Mouse (Mus musculus) small intestine, adult 2 months (tissue): ENCODE measurements around the gene Cnot9. TPM values are rescaled to one million over a fixed set of nuclear protein-coding genes. Genes with fewer than 3 reads are reported as not detected.

ENCODE experiments used
- H3K27ac ChIP-seq: fragments of 200-500 bp; 2 replicates; pipeline ENCODE4 v1.5.1; 2012; ENCODE audit warnings: low read depth, low read length, control low read depth, inconsistent platforms; ENCODE audit not compliant: insufficient read depth
- H3K27me3 ChIP-seq: fragments of 200-500 bp; 2 replicates; pipeline ENCODE4 v1.6.1; 2012; ENCODE audit warnings: mild to moderate bottlenecking, moderate library complexity, low read length, inconsistent platforms; ENCODE audit not compliant: control insufficient read depth, insufficient read depth
- H3K36me3 ChIP-seq: fragments of 200-500 bp; 2 replicates; pipeline ENCODE4 v1.6.1; 2012; ENCODE audit warnings: mild to moderate bottlenecking, low read length, control low read depth, inconsistent platforms; ENCODE audit not compliant: control insufficient read depth, insufficient read depth
- H3K4me1 ChIP-seq: fragments of 200-500 bp; 2 replicates; pipeline ENCODE4 v1.6.1; 2012; ENCODE audit warnings: low read length, inconsistent platforms, mixed read lengths; ENCODE audit not compliant: control insufficient read depth, insufficient read depth, insufficient read length
- H3K4me3 ChIP-seq: fragments of 200-500 bp; 2 replicates; pipeline ENCODE4 v1.5.1; 2012; ENCODE audit warnings: low read depth, mild to moderate bottlenecking, control low read depth, inconsistent platforms, low read length, moderate library complexity
- CTCF ChIP-seq: fragments of 200-500 bp; IDR thresholded peaks from 2 replicates; pipeline ENCODE4 v1.5.1; 2012; ENCODE audit warnings: low read depth, mild to moderate bottlenecking, control low read depth, inconsistent platforms, low read length, moderate library complexity, mixed read lengths; ENCODE audit not compliant: insufficient replicate concordance, insufficient read length; ENCODE audit errors: extremely low read depth
- POLR2A ChIP-seq: fragments of 200-500 bp; IDR thresholded peaks from 2 replicates; pipeline ENCODE4 v1.6.1; 2012; ENCODE audit warnings: low read depth, mild to moderate bottlenecking, control low read depth, inconsistent platforms, low read length, moderate library complexity
- whole genome bisulfite sequencing: fragments of 180-500 bp; shearing (Covaris S2); methylation state at CpG from one replicate; pipeline ENCODE4 v1.1.7; 2018; 5-methylcytosine and 5-hydroxymethylcytosine counted together
- polyA plus RNA-seq: library from polyadenylated mRNA; depleted of rRNA; stranded (reverse); fragments of >200 nt; gene quantifications from 2 replicates; pipeline ENCODE4 v1.2.3, GENCODE M21; 2012; rRNA removed

The Cnot9 gene
- polyA plus RNA-seq, 1 experiment: 16.4 TPM

DNA sequence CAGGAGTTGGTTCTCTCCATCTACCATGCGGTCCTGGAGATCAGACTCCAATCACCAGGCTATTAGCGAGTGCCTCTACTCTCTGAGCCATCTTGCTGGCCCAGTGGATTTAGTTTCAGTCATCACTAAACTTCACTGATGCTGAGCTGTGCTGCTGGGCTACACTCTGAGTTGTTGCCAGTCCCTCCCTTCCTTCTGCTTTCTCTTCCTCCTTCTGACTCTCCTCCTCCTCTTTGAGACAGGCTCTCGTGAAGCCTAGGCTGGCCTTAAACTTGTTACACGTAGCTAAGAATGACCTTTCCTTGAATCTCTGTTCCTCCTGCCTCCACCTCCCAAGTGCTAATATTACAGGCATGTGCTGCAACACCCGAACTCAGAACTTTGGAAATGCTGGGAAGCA is 53.2 kb downstream of the Cnot9 start:
- 78% methylated on average over 5 of the region's 5 CpGs for WGBS
- Histone ChIP-seq H3K36me3 (no peaks in the 10 kb centered on the region), H3K4me3 (no peak overlapping the region), H3K27ac (no peak overlapping the region), H3K4me1 (no peaks in the 10 kb centered on the region), H3K27me3 (no peaks in the 10 kb centered on the region)
- TF ChIP-seq POLR2A (no peak), CTCF (no peak)

DNA sequence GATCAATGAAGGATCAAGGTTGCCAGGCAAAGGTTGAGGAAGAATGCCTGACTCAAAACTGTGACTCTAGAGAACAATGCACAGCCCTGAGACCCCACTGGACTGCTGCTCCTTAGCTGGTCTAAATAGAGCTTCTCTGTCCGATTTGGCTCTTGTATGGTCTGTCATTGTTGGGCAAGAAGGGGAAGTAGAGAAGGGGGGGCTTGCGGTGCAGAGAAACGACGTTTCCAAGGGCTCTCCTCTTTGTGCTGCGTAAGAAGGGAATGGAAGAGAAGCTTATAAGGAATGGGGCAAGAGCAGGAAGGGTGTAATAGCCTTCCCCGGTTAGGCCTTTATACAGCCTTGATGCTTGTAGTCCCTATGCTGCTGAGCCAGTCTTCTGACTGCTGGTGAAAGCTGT is 60.0 kb downstream of the Cnot9 start:
- WGBS: 87% methylated on average over 6 of the region's 6 CpGs
- H3K4me1 ChIP-seq: no peaks in the 10 kb centered on the region
- no peak for TF ChIP-seq POLR2A
- no peak for TF ChIP-seq CTCF

DNA sequence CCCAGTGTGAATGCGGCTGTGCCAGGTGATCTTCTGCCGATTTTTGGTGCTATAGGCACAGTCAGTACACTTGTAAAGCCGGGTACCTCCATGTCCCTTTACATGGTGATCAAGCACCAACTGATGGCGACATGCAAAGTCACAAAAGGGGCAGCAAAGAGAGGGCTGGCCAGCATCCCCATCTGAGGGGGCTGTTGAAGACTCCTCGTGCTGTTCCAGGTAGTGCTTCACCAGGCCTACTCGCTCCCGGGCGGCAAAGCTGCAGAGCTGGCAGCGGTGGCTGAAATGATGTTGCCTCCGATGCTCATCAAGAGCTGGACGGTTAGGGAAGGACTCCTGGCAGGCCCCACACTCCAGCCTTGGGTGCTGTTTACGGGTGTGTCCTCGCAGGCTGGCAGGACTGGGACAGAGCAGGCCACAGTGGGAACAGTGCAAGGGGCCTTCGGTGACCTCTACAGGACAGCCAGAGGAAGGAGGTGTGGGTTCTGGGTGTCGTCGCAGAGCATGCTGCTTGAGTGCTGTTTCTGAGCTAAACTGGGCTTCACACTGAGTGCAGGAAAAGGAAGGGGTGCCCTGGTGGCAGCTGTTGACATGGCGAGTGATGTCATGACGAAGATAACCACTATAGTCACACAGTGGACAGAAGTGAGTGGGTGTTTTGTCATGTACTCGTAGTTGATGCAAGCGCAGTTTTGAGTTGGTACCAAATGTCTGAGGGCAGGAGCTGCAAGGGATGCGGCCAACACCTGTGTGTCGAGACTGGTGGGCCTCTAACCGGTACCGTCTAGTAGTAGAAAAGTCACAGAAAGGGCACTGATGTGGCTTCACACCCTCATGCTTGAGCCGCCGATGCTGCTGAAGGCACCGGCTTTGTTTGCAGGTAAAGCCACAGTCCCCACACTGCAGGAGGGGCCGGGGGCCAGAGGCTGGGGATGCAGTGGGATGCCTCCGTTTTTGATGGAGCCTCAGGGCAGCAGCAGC is 64.2 kb downstream of the Cnot9 start:
- WGBS: 92% methylated on average over 29 of the region's 29 CpGs

More for the DNA sequence above, 60.0 kb downstream of the Cnot9 start:
- Histone ChIP-seq H3K27me3 (no peaks in the 10 kb centered on the region), H3K4me3 (no peak overlapping the region), H3K27ac (no peak overlapping the region), H3K36me3 (peaks cover 38% of the 10 kb centered on the region)

More for the DNA sequence above, 64.2 kb downstream of the Cnot9 start:
- Histone ChIP-seq H3K4me3 (no peak overlapping the region), H3K27ac (no peak overlapping the region), H3K4me1 (no peaks in the 10 kb centered on the region), H3K36me3 (peaks cover 71% of the 10 kb centered on the region), H3K27me3 (no peaks in the 10 kb centered on the region)
- no peak for TF ChIP-seq POLR2A
- TF ChIP-seq CTCF: no peak

Other genes starting within 250 kb of the Cnot9 start
- gene Gpbar1, start 227.5 kb upstream of the Cnot9 start, polyA plus RNA-seq: 1.8 and 3.1 TPM in 2 replicates
- 81.6 and 160 TPM in 2 replicates for gene Aamp, start 221.3 kb upstream of the Cnot9 start, polyA plus RNA-seq
- 36.9 and 62.6 TPM in 2 replicates for gene Pnkd, start 221.1 kb upstream of the Cnot9 start, polyA plus RNA-seq
- gene Tmbim1, start 200.4 kb upstream of the Cnot9 start, polyA plus RNA-seq: 497 and 689 TPM in 2 replicates
- 0.05 and 0.39 TPM in 2 replicates for gene Catip, start 143.9 kb upstream of the Cnot9 start, polyA plus RNA-seq
- 12.7 and 17.9 TPM in 2 replicates for gene Slc11a1, start 130.9 kb upstream of the Cnot9 start, polyA plus RNA-seq
- gene Ctdsp1, start 114.5 kb upstream of the Cnot9 start, polyA plus RNA-seq: 58.4 and 177 TPM in 2 replicates
- 198 and 892 TPM in 2 replicates for gene Vil1, start 96.7 kb upstream of the Cnot9 start, polyA plus RNA-seq
- not detected in 2 replicates for gene Plcd4, start 36.8 kb downstream of the Cnot9 start, polyA plus RNA-seq
- gene Usp37, start 38.2 kb downstream of the Cnot9 start, polyA plus RNA-seq: 0.33 and 1.2 TPM in 2 replicates
- gene Zfp142, start 82.2 kb downstream of the Cnot9 start, polyA plus RNA-seq: 5.0 and 8.5 TPM in 2 replicates
- gene Bcs1l, start 82.2 kb downstream of the Cnot9 start, polyA plus RNA-seq: 5.3 and 5.9 TPM in 2 replicates
- gene Rnf25, start 95.3 kb downstream of the Cnot9 start, polyA plus RNA-seq: 18.8 and 31.3 TPM in 2 replicates
- gene Stk36, start 95.4 kb downstream of the Cnot9 start, polyA plus RNA-seq: 1.1 and 1.4 TPM in 2 replicates
- 5.7 and 8.4 TPM in 2 replicates for gene Ttll4, start 155.7 kb downstream of the Cnot9 start, polyA plus RNA-seq
- gene Cyp27a1, start 207.5 kb downstream of the Cnot9 start, polyA plus RNA-seq: 5.6 and 36.2 TPM in 2 replicates
- gene Prkag3, start 243.2 kb downstream of the Cnot9 start, polyA plus RNA-seq: 1.5 TPM in 1 of 2 replicates, not detected in the other